Mouse (Mus musculus) MEL (cell line): ENCODE measurements around the gene Phf7.

Experiments
- CTCF ChIP-seq, 3 experiments: IDR thresholded peaks in 2 of 3; conservative IDR thresholded peaks in 1 of 3; 2 replicates each; pipeline ENCODE4 v1.5.1; 2011 to 2012; ENCODE audit warnings: low read length in 3 of 3, low read depth in 2 of 3, mild to moderate bottlenecking in 2 of 3, improper control_type of control experiment in 1 of 3, inconsistent platforms in 1 of 3, mixed read lengths in 1 of 3, moderate library complexity in 1 of 3; ENCODE audit not compliant: control insufficient read depth in 1 of 3, insufficient read depth in 1 of 3, poor library complexity in 1 of 3, severe bottlenecking in 1 of 3
- EP300 ChIP-seq, 2 experiments: IDR thresholded peaks; 2 replicates each; pipeline ENCODE4 v1.6.1; 2011; ENCODE audit warnings: improper control_type of control experiment in 2 of 2, low read length in 2 of 2, low read depth in 1 of 2, mild to moderate bottlenecking in 1 of 2
- ETS1 ChIP-seq: IDR thresholded peaks from 2 replicates; pipeline ENCODE4 v1.6.1; 2012; ENCODE audit warnings: low read depth, mild to moderate bottlenecking, inconsistent platforms, low read length, improper control_type of control experiment, moderate library complexity
- POLR2A ChIP-seq, 2 experiments: IDR thresholded peaks; 2 replicates each; pipeline ENCODE4 v1.6.1; 2011 to 2012; ENCODE audit warnings: low read length in 2 of 2, mild to moderate bottlenecking in 2 of 2, control low read depth in 1 of 2, improper control_type of control experiment in 1 of 2, low read depth in 1 of 2, moderate library complexity in 1 of 2; ENCODE audit not compliant: control insufficient read depth in 1 of 2, insufficient read depth in 1 of 2, poor library complexity in 1 of 2
- SIN3A ChIP-seq: IDR thresholded peaks from 2 replicates; pipeline ENCODE4 v1.6.1; 2012; ENCODE audit warnings: low read length, improper control_type of control experiment, inconsistent platforms
- TAL1 ChIP-seq: IDR thresholded peaks from 2 replicates; pipeline ENCODE4 v1.6.1; 2012; ENCODE audit warnings: mild to moderate bottlenecking, inconsistent platforms, low read length, moderate library complexity, mixed read lengths
- ZC3H11A ChIP-seq: IDR thresholded peaks from 2 replicates; pipeline ENCODE4 v1.6.1; 2012; ENCODE audit warnings: low read depth, mild to moderate bottlenecking, inconsistent platforms, low read length, improper control_type of control experiment
- ZKSCAN1 ChIP-seq: IDR thresholded peaks from 2 replicates; pipeline ENCODE4 v1.6.1; 2012; ENCODE audit warnings: low read depth, mild to moderate bottlenecking, inconsistent platforms, low read length, improper control_type of control experiment, moderate library complexity
- ZNF384 ChIP-seq: IDR thresholded peaks from 2 replicates; pipeline ENCODE4 v1.6.1; 2012; ENCODE audit warnings: low read depth, mild to moderate bottlenecking, inconsistent platforms, low read length, improper control_type of control experiment

GRCm38 (mm10) chr14:31250222-31251083, 664 bp downstream of the Phf7 start:
- TF ChIP-seq EP300 (IDR thresholded peaks at IDR 0.05; ENCODE audit: low read depth in 1 of 2, low read length in 2 of 2) (no peak), ETS1 (0 out of 2 replicates have a peak, but pooled peaks have one; percentile 17), TAL1 (no peak), ZKSCAN1 (no peak), SIN3A (peak; percentile 66; the same call in 1 of the 2 replicates), POLR2A (IDR thresholded peaks at IDR 0.05; ENCODE audit: control insufficient read depth in 1 of 2, insufficient read depth in 1 of 2, low read depth in 1 of 2, low read length in 2 of 2, poor library complexity in 1 of 2) (no peak; a peak in 1 of 4 replicates), ZC3H11A (no peak), CTCF (IDR thresholded peaks at IDR 0.05 in 2 of 3, conservative IDR thresholded peaks at IDR 0.05 in 1 of 3; ENCODE audit: control insufficient read depth in 1 of 3, insufficient read depth in 1 of 3, low read depth in 2 of 3, low read length in 3 of 3, poor library complexity in 1 of 3, severe bottlenecking in 1 of 3) (no peak), ZNF384 (no peak)
